Mouse (Mus musculus) layer of hippocampus, adult 8-10 months (tissue): Measurements from ENCODE around the gene Pde4a. TPM values are rescaled to one million over a fixed set of nuclear protein-coding genes. Genes with fewer than 3 reads are reported as not detected.
A peak's percentile ranks its signal among the peaks of the same experiment; 100 is the strongest.

Experiments
- DNase-seq, 2 experiments: peaks; one replicate each; pipeline ENCODE4 v3.0.0; 2022; ENCODE audit warnings: low spot score in 2 of 2
- total RNA-seq, 4 experiments: library from RNA; stranded (reverse); gene quantifications; 2 replicates each; pipeline ENCODE4 v1.2.4; 2022

The Pde4a gene
- 10 to 100 TPM; 86.6 to 99.1 (median 93.6) TPM for total RNA-seq

DNA sequence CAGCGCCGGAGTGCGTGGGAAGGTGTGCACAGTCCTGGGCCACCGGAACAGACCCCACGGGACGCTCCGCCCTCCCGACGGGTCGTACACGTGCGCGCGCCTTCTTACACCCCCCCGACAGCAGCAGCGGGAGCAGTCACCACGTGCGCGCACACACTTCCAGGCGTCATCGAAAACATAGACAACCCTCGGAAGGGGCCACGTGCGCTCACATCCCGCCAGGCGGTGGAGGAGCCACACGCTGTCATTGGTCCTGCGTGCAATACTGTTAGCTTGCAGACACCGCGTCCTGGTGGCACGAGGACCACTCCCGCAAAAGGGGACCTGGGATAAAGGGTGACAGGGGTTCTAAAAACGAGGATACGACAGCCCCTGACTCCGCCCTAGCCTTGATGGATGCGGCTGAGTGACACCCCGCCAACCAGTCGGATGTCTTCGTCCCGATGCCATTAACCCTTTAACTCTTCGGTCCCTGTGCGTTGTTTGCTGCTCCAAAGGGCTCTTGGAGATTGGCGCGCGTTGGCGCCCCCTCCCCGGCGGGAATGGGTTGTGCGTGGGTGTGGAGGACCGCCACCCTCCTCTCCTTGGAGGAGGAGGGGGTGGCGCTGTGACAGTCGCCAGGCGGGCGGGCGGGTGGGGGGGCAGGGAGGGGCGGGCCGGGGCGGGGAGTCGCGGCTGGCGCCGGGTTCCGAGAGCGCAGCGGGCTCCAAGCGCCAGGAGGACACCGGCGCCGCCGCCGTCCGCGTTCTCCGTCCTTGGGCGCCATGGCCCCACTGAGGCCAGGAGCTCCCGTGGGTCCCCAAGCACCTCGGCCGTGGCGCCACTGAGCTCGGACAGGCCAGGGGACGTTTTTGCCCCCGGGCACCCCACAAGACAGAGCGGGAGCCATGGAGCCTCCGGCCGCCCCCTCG, at the start of gene Pde4a:
Pde4a (plus strand) TSS at position 674 of the 911 bp plus-strand sequence.
- peak; percentile 76 to 79 for DNase-seq

DNA sequence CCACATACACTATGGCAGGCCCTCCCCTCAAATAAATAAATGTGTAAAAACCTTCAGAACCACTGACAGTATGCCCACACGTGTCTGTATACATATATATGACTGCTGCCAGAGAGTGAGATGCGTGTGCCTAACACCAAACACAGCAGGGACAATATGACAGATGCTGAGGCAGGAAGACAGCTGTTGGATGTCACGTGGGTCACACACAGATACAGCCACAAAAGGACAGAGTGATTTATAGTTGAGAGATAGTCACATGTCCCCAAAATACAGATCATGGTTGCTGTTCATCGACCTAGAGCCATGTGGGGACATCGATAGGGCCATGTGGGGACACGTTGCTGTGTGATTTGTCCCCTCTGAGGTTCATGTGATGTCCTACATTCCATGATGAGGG, 48.4 kb upstream of the Pde4a start:
- no peak for DNase-seq

DNA sequence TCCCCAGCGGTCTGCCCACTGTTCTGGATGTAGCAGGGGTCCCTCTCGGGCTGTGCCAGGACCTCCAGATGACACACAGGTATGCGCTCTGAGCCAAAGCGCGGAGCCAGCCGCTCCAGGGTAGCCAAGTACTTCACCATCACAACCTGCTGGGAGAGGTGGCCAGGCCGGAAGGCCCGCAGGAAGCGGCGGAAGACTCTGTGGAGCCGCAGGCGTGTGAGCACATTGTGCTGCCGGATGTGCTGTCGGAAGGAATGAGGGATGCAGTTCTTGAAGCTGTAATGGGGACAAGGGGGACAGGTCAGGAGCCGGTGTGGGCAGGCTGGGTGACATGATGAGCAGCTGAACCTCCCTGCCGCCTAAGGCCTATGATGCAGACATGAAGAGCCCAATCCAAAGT, 44.0 kb upstream of the Pde4a start:
- no peak for DNase-seq

DNA sequence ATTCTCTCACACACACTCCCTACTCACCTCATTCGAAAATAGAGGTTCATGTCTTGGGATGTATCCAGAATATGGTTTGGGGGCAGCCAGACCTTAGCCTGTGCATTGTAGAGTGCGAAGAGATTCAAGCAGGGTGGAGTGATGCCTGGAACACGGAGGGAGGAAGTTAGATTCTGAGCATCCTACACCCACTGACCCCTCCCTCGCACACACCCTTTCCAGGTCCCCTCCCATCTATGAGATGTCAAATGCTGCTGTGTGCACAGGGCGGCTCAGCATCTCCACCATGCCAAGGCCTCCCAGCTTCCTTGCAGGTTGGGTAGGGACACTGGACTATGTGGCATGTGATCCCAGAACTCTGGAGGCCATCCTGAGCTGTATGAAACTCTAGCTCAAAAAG, 40.7 kb upstream of the Pde4a start:
- DNase-seq: no peak

- no peak for DNase-seq
These were observed 39.8 kb upstream of the Pde4a start for GRCm38 (mm10) chr9:21125502-21126258.

GRCm38 (mm10) chr9:21126259-21126627, 39.3 kb upstream of the Pde4a start:
- no peak for DNase-seq

DNA sequence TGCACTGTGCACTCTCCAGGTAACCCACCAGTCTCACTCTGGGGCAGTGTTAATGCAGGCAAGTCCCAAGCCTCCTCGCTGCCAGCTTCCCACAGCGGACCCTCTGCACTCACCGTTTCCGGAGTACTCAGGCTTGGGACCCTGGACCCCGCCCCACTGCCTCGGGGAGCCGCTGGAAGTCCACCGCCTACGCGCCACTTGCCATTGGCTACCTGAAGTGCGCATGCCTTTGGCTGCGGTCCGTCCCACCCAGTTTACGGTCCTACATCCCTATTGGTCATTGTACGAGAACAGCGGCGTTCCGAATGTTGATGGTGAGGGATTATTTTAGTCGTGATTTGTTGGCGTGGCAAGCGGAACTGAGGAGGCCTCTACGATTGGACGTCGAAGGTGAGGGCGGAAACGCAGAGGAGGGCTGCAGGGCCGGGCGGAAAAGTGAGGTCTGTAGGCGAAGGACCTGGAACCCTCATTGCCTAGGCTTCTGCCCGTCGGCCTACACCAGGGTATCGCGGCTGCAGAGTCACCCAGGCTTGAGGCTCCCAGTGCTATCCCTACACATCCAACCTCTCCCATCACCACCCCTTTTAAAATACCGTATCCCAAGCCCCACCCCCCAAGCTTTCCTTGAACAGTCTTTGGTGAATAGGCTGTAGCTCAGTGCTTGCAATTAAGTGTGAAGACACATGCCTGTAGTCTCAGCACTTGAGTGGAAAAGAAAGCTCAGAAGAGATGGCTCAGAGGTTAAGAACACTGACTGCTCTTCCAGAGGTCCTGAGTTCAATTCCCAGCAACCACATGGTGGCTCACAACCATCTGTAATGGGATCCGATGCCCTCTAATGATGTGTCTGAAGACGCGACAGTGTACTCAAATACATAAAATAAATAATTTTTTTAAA, 34.2 kb upstream of the Pde4a start, which contains the start of gene Tyk2:
Tyk2 (minus strand) TSS at position 185 of the 898 bp plus-strand sequence.
- peak; percentile 93 to 96 for DNase-seq

DNA sequence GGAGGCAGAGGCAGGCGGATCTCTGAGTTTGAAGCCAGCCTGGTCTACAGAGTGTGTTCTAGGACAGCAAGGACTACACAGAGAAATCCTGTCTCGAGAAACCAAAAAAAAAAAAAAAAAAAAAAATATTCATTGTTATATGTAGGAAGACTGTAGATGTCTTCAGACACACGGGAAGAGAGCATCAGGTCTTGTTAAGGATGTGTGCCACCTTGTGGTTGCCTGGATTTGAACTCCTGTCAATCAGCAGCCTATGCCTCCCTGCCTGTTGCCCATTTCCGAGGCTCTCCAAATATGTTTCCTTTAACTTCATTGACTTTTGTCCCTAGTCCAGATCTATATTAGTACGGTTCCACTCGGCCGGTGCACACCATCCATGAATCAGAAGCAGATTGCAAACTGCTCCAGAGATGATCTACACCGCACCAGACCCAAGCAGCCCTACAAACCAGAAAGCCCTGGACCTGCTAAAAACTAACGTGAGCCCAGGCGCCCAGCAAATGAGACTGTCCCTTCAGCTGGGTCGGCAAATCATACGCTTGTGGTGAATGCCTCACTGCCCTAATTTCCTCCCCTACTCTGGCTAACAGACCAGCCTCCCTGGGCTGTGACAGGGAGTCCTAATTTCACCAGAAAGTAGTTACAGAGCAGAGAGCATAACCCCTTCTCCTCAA, 33.3 kb upstream of the Pde4a start:
- DNase-seq: no peak

GRCm38 (mm10) chr9:21133064-21133707, 32.3 kb upstream of the Pde4a start:
- no peak for DNase-seq

DNA sequence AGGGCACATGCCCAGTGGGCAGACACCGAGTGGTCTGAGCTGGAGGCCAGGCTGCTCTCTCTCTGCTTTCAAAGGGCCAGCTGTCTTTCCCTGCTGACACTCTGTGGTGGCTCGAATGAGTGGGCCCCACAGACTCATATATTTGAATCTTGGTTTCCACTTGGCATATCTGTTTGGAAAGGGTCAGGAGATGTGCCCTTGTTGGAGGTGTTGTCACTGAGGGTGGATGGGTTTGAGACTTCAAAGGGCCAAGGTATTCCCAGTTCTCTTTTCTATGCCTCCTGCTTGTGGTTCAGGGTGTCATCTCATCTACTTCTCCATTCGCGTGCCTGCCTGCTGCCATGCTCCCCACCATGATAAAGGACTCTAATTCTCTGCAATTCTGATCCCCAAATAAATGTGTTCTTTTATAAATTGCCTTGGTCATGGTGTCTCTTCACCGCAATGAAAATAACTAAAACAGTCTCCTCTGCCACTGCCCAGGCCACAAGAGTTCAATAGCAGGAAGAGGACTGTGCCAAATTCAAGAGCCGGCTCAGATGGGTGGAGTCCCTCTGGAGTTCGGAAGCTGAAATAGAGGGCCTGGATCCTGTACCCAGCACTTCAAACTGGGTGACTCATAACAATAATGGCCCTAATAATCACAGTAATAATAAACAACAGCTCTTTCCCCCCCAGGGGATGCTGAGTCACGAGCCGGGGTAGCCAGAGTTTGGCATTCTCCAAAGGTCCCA, 30.8 kb upstream of the Pde4a start:
- no peak for DNase-seq

DNA sequence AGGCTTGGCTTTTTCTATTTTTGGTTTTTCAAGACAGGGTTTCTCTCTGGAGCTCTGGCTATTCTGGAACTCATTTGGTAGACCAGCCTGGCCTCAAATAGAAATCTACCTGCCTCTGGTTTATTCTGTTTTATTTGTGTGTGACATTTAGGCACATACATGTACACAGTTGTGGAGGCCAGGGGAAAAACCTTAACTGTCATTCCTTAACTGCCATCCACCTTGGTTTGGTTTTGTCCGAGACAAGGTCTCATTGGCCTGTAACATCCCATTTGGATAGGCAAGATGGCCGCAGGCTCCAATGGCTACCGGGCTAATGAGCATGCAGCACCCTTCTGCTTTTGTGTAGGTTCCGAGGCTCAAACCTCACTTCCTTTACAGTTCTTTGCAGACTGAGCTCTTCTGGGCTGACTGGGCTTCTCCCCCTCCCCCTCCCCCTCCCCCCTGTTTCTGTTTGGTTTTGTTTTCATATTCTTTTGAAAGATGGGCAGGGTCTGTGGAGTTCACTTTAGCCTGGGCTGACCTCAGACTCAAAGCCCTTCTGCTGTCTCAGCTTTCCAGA, 30.1 kb upstream of the Pde4a start:
- no peak for DNase-seq

DNA sequence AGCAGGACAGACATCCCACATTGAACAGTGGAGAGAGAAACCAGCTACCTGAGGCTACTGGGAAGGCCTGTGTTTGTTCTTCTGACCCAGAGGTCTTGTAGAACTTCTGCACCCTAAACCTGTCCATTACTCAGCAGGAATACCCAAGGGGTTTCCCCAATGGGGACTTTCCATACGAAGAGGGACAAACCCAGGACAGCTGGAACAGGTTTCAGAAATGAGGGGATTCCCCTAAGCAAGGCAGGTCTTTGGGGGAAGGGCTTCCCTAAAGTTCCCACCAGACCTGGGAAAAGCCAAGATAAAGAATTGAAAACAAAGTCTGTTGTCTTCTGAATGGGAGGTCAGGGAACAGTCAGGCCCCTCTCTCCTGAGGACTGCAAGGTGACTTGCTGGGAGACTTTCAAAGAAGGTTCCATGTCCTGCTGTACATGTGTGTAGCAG, 29.6 kb upstream of the Pde4a start:
- DNase-seq: no peak

- DNase-seq: no peak
These were observed 29.1 kb upstream of the Pde4a start for GRCm38 (mm10) chr9:21136401-21136800.

DNA sequence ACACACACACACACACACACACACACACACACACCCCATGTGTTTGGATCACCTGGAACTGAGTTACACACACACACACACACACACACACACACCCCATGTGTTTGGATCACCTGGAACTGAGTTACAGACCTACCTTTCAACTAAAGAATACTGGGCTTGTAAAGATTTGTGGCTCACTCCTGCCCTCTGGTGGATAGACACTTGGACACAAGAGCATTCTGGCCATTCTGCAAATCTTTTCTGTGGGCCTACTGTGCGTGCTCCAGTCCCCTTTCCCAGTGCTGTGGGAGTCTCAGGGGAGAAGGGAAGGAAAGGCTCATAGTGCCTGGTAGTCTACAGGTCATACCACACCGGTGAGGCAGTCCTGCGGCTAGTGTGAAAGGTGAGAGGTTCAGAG, 28.3 kb upstream of the Pde4a start:
- peak in 1 of 2 experiments; percentile 52 for DNase-seq

DNA sequence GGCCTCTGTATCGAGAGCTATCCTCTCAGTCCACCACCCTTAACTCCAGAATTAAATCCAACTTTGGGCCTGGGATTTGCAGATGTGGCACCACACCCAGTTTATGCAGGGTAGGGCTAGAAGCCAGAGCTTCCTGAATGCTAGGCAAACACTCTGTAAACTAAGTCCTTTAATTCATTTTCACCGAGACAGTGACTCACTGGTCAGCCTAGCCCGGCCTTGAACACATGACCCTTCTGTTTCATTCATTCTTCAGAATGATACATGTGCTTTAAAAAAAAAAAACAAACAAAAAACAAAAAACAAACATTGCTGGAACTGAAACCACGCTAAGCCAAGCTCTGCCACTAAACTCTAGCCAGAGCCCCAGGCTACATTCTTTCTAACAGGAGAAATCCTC, 27.1 kb upstream of the Pde4a start:
- no peak for DNase-seq

DNA sequence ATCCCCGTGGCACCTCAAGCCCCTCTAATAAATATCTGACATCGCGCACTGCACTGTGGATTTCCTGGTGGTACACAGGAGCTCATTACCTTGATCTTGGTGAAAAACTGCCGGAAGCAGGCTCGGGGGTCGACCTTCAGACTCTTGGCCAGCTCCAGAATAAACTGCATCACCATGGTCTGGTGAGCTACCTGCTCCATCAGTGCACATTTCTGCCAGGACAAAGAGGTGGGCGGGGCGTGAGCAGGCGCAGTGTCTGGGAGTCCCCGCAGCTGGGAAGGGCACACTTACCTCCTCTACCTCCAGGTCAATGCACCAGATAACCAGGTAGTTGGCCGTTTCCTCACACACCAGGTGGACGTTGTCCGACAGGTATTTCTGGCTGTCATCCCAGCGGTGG, 23.6 kb upstream of the Pde4a start:
- no peak for DNase-seq

GRCm38 (mm10) chr9:21144361-21144760, 21.2 kb upstream of the Pde4a start:
- DNase-seq: no peak

DNA sequence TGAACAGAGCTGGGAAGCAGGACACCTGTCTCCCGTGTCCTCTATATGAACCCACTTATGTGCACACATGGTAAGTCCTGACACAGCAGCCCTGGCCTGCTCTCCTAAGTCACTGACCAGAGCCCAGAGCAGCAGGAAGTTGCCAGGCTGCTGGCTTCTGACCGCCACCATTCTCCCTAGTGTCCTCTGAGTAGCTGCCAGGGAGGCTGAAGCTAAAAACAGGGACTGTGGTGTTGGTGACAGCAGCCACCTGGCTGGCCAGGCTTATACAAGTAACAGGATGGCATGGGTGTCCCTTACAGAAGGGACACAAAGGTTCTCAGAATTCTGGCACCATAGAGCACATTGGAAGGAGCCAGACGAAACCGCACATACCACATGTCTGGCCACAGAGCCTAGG, 20.1 kb upstream of the Pde4a start:
- DNase-seq: no peak

GRCm38 (mm10) chr9:21146722-21147121, 18.8 kb upstream of the Pde4a start:
- no peak for DNase-seq
